Mouse (Mus musculus) heart, embryonic 10.5 days (tissue): ENCODE results near the gene Mast4. TPM values are rescaled to one million over a fixed set of nuclear protein-coding genes. Genes with fewer than 3 reads are reported as not detected.

Experiments
- DNase-seq: peaks from one replicate; pipeline ENCODE4 v3.0.0-alpha.2; 2017; ENCODE audit warnings: low spot score
- H3K27ac ChIP-seq: fragments of 300-500 bp; sonication (generic); 2 replicates; pipeline ENCODE4 v1.5.1; 2016; ENCODE audit warnings: mild to moderate bottlenecking
- H3K27me3 ChIP-seq: fragments of 300-500 bp; sonication (generic); 2 replicates; pipeline ENCODE4 v1.6.1; 2016; ENCODE audit warnings: mild to moderate bottlenecking; ENCODE audit not compliant: poor library complexity, insufficient read depth, severe bottlenecking
- H3K36me3 ChIP-seq: fragments of 300-500 bp; sonication (generic); 2 replicates; pipeline ENCODE4 v1.6.1; 2016; ENCODE audit warnings: mild to moderate bottlenecking, moderate library complexity
- H3K4me1 ChIP-seq: fragments of 300-500 bp; sonication (generic); 2 replicates; pipeline ENCODE4 v1.6.1; 2016; ENCODE audit warnings: mild to moderate bottlenecking
- H3K4me3 ChIP-seq: fragments of 300-500 bp; sonication (generic); 2 replicates; pipeline ENCODE4 v1.5.1; 2016; ENCODE audit warnings: mild to moderate bottlenecking, moderate library complexity
- H3K9me3 ChIP-seq: fragments of 300-500 bp; sonication (generic); 2 replicates; pipeline ENCODE4 v1.6.1; 2016; ENCODE audit warnings: mild to moderate bottlenecking, moderate library complexity
- WGBS: fragments of 180-500 bp; shearing (Covaris S2); methylation state at CpG from one replicate; pipeline ENCODE4 v1.1.7; 2016; 5-methylcytosine and 5-hydroxymethylcytosine counted together
- polyA plus RNA-seq: library from polyadenylated mRNA; unstranded; fragments of >200 nt; fragmentation: Nextera tagmentation; extraction: Ambion mirVana; gene quantifications from 2 replicates; pipeline ENCODE4 v1.2.1, GENCODE M21; 2016

The Mast4 gene
- polyA plus RNA-seq, 1 experiment from 2014 or later, result 33.2 TPM

DNA sequence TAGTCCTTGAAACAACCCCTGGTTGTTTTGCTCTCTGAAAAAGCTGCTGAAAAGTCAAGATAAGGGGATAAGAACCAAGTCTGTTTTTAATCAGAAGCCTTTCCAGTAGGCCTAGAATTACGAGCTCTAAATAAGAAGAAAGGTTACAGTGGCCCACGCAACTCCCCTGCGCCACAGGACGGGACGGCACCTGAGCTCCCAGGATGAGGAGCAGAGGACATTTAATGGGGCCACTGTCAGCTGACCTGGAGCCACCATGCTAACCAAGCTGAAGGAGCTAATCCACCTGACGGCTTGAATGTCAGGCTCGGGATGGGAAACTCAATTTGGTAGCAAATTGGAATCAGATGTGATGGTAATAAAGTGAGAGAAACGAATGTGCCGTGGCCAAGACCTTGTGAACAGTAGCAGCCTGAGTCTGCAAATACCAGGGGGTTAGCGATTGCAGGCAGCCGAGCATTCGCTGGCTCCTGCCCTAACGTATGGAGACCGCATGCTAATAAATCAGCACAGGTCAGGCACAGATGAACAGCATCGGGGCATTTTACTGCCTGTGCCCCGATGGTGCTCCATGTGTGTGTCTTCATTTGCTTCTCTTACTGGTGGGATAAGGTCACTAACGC lies 306.7 kb downstream of the Mast4 start:
- DNase-seq, result no peak
- Histone ChIP-seq H3K36me3 (no peaks in the 10 kb centered on the region), H3K27ac (peak overlapping the region; percentile 47; the same call in 1 of the 2 replicates), H3K4me1 (peaks cover 47% of the 10 kb centered on the region), H3K27me3 (no peaks in the 10 kb centered on the region), H3K4me3 (no peak overlapping the region), H3K9me3 (no peaks in the 10 kb centered on the region)
- WGBS, result 39% methylated on average over 17 of the region's 17 CpGs

DNA sequence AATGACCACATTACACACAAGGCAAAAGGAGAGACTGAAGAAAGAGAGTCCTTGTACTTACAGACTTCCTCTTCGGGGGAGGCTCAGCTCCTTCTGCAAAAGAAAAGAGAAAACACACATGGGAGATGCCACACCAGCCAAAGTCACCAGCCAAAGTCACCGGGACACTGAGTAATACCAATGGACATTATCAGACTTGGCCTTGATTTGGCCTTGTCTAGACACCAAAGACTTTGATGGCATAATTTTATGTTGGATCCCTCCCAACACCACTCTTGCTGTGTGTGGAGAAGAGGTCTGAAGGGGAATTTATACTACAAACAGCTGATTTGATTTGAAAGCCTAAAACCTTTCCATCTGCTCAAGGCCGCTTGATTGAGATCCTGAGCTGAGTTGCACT lies 308.8 kb downstream of the Mast4 start:
- 56% methylated on average over 3 of the region's 3 CpGs for WGBS
- Histone ChIP-seq H3K4me1 (peaks cover 43% of the 10 kb centered on the region), H3K27ac (peak overlapping the region; percentile 42; the same call in 1 of the 2 replicates)

DNA sequence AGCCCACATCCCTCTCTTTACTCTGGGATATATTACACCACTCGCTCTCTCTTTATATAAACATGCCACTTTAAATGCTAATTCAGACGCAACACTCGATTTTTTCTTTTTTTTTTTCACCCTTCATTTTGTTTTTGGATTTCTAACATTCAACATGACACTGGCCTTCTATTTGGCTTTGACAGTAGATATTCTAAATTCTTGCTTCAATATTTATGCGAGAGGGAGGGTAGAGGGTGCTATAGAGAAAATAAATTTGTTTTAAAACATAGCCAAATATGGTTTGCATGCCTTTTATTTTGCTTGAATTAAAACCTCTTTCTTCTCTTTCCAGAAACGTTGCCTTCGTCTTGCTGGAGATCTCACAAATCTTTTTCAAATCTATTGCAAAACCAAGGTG lies 315.8 kb downstream of the Mast4 start:
- H3K9me3 ChIP-seq, result no peaks in the 10 kb centered on the region
- no peaks in the 10 kb centered on the region for H3K36me3 ChIP-seq
- no peak overlapping the region for H3K27ac ChIP-seq
- peaks cover 22% of the 10 kb centered on the region; the same call in 1 of the 2 replicates for H3K4me1 ChIP-seq
- no peak for DNase-seq
- H3K27me3 ChIP-seq, result no peaks in the 10 kb centered on the region
- H3K4me3 ChIP-seq, result no peak overlapping the region
- WGBS, result 82% methylated on average over 6 of the region's 6 CpGs

More for the DNA sequence above, 308.8 kb downstream of the Mast4 start:
- no peaks in the 10 kb centered on the region for H3K9me3 ChIP-seq
- no peak overlapping the region for H3K4me3 ChIP-seq
- no peak for DNase-seq
- H3K27me3 ChIP-seq, result no peaks in the 10 kb centered on the region
- H3K36me3 ChIP-seq, result no peaks in the 10 kb centered on the region

DNA sequence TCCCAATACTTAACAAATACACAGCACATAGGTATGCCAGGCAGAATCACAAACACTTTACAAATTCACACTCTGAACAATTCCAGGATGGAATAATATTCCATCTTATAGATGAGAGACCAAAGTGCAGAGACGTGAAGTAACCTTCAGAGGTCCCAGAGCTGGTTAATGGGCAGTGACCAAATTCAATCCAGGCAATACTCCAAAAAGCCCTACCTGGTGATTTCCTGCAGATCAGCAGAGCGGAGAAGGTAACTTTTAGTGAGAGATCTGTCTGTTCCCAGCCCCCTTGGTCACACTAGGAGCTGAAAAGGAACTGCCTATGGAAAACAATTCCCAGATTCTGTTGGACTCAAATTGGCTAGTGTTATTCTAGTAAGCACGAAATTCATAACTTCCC lies 316.6 kb downstream of the Mast4 start:
- WGBS, result 86% methylated on average over 3 of the region's 3 CpGs

DNA sequence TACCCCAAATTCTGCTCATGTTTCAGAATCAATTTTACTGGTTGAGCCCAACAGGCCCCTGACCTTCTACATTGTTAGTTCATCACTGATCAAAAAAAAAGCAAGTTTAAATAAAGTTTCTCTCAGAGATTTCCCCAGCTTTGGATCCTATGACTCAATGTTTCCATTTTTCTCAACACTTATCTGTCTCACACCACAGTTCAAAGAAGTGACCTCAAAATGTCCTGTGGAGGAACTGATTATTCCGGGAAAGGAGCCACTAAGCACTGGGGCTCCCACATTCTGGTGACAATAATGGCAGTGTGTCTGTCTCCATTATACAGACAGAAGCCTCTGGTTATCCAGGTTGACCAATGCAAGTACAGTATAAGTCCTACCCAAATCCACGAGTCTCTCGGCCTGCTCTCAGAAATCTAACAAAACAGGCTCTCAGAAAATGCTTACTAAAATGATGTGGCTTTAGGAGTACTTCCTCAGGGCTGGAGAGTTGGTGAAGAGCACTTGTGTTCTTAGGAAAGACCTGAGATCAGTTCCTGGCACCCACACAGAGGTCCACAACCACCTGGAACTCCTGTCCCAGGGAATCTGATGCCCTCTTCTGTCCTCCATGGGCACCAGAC lies 319.1 kb downstream of the Mast4 start:
- WGBS, result 66% methylated on average over 3 of the region's 3 CpGs
- no peaks in the 10 kb centered on the region for H3K27me3 ChIP-seq
- peaks cover 7% of the 10 kb centered on the region; the same call in 1 of the 2 replicates for H3K4me1 ChIP-seq
- peaks cover 3% of the 10 kb centered on the region; the same call in 1 of the 2 replicates for H3K36me3 ChIP-seq
- H3K9me3 ChIP-seq, result no peaks in the 10 kb centered on the region
- no peak overlapping the region for H3K27ac ChIP-seq
- no peak overlapping the region for H3K4me3 ChIP-seq
- DNase-seq, result no peak

More for the DNA sequence above, 316.6 kb downstream of the Mast4 start:
- Histone ChIP-seq H3K4me3 (no peak overlapping the region), H3K9me3 (no peaks in the 10 kb centered on the region), H3K27me3 (no peaks in the 10 kb centered on the region), H3K27ac (no peak overlapping the region), H3K36me3 (no peaks in the 10 kb centered on the region), H3K4me1 (peaks cover 16% of the 10 kb centered on the region; the same call in 1 of the 2 replicates)
- no peak for DNase-seq

DNA sequence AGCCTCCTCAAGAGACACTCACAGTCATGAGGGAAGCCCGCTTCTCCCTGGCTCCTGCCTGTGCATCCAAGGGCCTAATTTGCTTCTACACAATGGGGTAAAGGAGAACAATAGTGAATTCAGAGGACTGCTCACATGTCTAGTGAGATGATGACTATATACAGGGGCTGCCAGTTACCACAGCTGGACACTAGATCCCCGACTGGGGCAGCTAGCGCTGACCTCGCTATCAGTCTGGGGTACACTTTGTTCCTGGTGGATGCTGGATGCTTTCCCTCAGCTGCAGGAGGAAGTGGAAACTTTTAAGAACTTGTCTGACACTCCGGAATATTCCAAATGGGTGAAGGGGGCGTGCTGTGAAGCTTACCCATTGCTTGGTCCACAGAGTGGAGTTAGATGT lies 319.7 kb downstream of the Mast4 start:
- Histone ChIP-seq H3K27ac (peak overlapping the region; percentile 36; the same call in 1 of the 2 replicates), H3K36me3 (peaks cover 3% of the 10 kb centered on the region; the same call in 1 of the 2 replicates), H3K4me1 (peaks cover 7% of the 10 kb centered on the region; the same call in 1 of the 2 replicates), H3K9me3 (no peaks in the 10 kb centered on the region), H3K4me3 (no peak overlapping the region), H3K27me3 (no peaks in the 10 kb centered on the region)
- no peak for DNase-seq
- 66% methylated on average over 6 of the region's 6 CpGs for WGBS

DNA sequence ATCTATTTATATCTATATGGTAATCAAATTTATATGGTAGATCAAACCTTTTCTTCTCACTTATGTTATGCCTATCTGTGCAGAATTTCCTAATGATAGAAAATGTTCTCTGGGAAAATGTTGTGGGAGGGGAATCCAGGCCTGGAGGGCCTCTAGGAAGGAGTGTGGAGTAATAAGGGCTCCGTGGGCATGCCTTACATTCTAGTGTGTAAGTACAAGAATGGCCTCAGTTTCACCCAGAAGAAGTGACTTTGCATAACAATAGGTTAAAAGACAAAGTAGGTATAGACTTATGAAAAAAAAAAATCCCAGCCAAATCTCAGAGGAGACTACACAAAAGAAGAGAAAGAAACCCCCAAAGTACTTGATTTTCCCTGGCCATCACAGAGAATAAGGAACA lies 320.1 kb downstream of the Mast4 start:
- no peak overlapping the region for H3K4me3 ChIP-seq
- DNase-seq, result no peak
- H3K4me1 ChIP-seq, result peaks cover 5% of the 10 kb centered on the region; the same call in 1 of the 2 replicates
- H3K27me3 ChIP-seq, result no peaks in the 10 kb centered on the region
- H3K27ac ChIP-seq, result no peak overlapping the region
- no peaks in the 10 kb centered on the region for H3K9me3 ChIP-seq
- WGBS, result 77% methylated on average over 1 of the region's 1 CpGs
- H3K36me3 ChIP-seq, result peaks cover 3% of the 10 kb centered on the region; the same call in 1 of the 2 replicates

DNA sequence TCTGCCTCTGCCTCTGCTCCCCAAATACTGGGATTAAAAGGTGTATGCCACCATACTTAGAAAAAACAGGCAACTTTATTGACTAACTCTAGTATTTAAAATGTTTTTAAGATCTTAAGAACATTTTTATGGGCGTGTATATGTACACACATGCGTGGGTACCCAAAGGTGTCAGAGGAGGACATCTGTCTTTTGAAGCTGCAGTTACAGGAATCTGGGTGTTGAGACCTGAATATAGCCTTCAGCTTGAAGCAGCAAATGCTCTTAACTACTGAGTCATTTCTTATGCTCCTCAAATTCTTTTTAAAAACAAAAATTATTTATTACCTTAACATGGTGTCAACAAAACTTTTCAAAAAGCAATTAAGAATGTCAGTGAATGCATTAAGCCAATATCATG lies 329.1 kb downstream of the Mast4 start:
- no peaks in the 10 kb centered on the region for H3K27me3 ChIP-seq
- H3K4me3 ChIP-seq, result no peak overlapping the region
- H3K4me1 ChIP-seq, result peaks cover 8% of the 10 kb centered on the region
- WGBS, result 76% methylated on average over 2 of the region's 2 CpGs
- H3K9me3 ChIP-seq, result no peaks in the 10 kb centered on the region
- DNase-seq, result no peak
- no peaks in the 10 kb centered on the region for H3K36me3 ChIP-seq
- H3K27ac ChIP-seq, result no peak overlapping the region

DNA sequence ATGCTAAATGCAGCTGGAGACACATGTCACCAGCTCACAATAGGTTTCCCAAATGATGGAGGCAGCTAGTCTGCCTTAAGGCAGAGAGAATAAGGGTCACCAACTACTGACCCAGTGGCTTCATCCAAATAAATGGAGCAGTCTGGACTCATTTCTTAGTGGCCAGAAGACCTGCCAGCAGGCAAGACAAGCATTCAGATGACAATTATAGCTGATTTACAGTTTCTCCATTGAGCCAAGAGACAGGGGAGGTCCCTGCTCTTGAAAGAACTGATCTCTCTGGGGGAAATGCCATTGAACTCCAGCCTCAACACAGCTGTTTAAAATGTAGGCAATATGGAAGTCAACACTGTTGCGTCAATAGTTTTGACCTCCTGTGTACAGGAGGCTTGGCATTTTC lies 332.5 kb downstream of the Mast4 start:
- no peak for DNase-seq

DNA sequence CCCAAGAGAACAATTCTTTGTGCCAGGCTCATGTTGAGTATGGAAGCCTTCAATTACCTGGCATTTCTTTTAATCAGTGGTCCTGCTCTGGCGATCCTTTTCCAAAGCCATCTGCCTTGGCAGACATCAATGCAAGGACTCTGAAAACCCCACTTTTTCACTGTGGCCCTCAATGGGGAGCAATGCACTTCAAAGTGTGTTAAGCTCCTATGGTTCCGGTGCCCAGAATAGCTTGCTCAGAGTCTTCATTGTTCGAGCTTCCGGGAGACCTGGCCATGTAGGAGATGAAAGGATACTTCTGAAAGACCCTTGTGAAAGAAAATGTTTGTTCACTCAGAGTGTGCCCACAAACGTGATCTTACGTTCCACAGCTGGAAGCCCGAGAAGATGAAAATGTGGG lies 333.4 kb downstream of the Mast4 start:
- 71% methylated on average over 7 of the region's 7 CpGs for whole genome bisulfite sequencing
- Histone ChIP-seq H3K27ac (no peak overlapping the region), H3K27me3 (no peaks in the 10 kb centered on the region), H3K4me1 (peaks cover 10% of the 10 kb centered on the region), H3K4me3 (no peak overlapping the region), H3K9me3 (no peaks in the 10 kb centered on the region), H3K36me3 (no peaks in the 10 kb centered on the region)
- DNase-seq, result no peak

More for the DNA sequence above, 332.5 kb downstream of the Mast4 start:
- Histone ChIP-seq H3K4me3 (no peak overlapping the region), H3K9me3 (no peaks in the 10 kb centered on the region), H3K27ac (no peak overlapping the region), H3K4me1 (peaks cover 10% of the 10 kb centered on the region), H3K27me3 (no peaks in the 10 kb centered on the region), H3K36me3 (no peaks in the 10 kb centered on the region)
- 90% methylated on average over 1 of the region's 1 CpGs for WGBS

DNA sequence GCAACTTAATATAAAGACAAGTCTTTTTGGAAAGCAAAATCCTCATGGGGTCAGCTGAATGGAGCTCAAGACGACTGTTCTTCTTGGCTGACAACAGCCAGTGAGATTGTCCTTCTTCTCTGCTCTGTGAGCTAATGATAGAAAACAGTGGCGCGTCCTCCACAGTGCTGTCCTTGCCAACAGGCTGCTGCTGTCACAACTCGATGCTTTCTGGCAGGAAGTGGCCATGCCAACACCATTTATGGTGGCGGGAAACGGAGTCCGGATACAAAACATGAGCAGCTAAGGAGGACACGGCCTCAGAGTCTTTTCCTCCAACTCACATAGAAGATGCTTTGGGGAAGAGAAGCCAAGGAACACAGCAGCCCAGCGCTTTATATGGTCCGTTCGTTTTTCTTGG lies 340.2 kb downstream of the Mast4 start:
- no peaks in the 10 kb centered on the region for H3K27me3 ChIP-seq
- no peaks in the 10 kb centered on the region for H3K9me3 ChIP-seq
- H3K27ac ChIP-seq, result no peak overlapping the region
- H3K36me3 ChIP-seq, result no peaks in the 10 kb centered on the region
- 0 out of 2 replicates have a peak, but pooled peaks cover 3% of the 10 kb centered on the region for H3K4me1 ChIP-seq
- H3K4me3 ChIP-seq, result no peak overlapping the region
- DNase-seq, result no peak
- WGBS, result 76% methylated on average over 11 of the region's 11 CpGs

DNA sequence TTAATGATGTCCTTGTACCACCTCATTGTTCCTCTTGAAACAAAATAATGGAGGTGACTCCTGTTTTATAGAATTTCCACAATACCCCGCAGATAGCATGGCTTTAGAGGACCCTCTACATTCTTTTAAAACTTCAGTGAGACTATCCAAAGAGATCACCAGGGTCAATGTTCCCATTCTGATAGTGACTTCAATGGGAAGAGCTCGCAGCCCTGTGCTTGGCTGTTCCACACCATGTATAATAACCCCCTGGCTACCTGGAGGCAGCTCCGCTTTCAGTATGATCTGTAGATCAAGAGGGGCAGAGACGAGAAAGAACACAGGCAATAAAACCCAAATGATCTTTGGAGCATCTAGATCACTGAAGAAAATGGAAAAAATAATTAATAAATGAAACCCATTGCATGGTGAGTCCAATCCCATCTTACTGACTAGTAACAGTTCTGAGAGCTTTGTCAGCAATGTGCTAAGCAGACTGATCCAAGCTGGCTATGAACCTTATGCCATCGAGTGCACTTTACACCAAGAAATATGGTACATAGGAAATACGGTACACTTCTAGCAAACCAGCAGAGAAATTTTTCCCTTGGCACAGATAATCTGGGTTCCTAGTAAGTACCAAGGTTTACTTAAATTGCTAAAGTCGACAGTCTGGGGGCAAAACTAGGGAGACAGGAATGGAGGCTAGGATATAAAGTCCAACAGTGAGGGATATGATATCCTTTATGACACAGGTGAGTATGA lies 341.4 kb downstream of the Mast4 start:
- Histone ChIP-seq H3K4me3 (no peak overlapping the region), H3K4me1 (peaks cover 15% of the 10 kb centered on the region; the same call in 1 of the 2 replicates), H3K36me3 (no peaks in the 10 kb centered on the region), H3K27ac (no peak overlapping the region), H3K9me3 (no peaks in the 10 kb centered on the region), H3K27me3 (no peaks in the 10 kb centered on the region)
- WGBS, result 86% methylated on average over 7 of the region's 7 CpGs
- no peak for DNase-seq

DNA sequence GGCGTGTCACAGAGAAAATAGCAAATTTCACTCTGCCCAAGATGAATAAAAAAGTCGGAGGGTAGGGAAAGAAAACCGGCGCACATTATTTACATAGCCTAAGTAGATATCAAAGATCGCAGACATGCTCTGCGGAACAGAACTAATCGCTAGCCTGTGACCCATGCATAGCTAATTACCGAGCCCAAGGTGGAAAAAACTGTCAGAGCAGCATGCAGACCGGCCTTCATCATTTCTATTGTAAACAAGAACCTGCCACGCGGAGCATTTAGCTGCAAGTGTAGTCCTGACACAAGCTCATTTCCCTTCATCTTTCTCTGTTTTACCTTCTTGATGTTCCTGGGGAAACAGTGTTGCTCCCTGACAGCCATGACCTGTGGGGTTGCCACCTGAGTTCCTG lies 342.4 kb downstream of the Mast4 start:
- DNase-seq, result no peak
- H3K36me3 ChIP-seq, result no peaks in the 10 kb centered on the region
- H3K27me3 ChIP-seq, result no peaks in the 10 kb centered on the region
- H3K27ac ChIP-seq, result no peak overlapping the region
- no peaks in the 10 kb centered on the region for H3K9me3 ChIP-seq
- 86% methylated on average over 11 of the region's 11 CpGs for WGBS
- H3K4me1 ChIP-seq, result peaks cover 18% of the 10 kb centered on the region; the same call in 1 of the 2 replicates
- no peak overlapping the region for H3K4me3 ChIP-seq
